Mouse (Mus musculus) kidney, adult 11 months (tissue): ENCODE data around the gene Defa21.
"Not testable (repeated sequence)": the region's sequence is repeated elsewhere in the genome, so short reads cannot be mapped to it uniquely, and the experiment has no call there.

Experiments
- DNase-seq: peaks from one replicate; pipeline ENCODE4 v3.0.0; 2022

The Defa21 gene

DNA sequence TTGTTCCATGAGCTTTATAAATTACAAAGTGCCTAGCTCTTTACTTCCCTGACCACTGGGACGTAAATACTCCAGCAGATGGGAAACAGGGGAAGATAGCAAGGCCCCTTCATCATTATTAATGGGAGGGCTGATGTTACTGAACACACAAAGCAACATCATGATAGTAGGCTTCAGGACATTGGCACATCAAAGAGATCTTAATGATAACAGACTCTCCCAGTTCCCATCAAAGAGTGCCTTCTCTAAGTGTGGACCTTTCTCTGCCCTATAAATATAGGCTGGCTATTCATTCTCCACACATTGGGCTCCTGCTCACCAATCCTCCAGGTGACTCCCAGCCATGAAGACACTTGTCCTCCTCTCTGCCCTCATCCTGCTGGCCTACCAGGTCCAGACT lies at the start of gene Defa21:
Gene Defa21, plus strand, starts transcription at position 301 of the 400 bp plus-strand sequence.
- not testable (repeated sequence) for DNase-seq

GRCm38 (mm10) chr8:20979846-20980245 lies 45.5 kb upstream of the Defa21 start:
- DNase-seq, result no peak

DNA sequence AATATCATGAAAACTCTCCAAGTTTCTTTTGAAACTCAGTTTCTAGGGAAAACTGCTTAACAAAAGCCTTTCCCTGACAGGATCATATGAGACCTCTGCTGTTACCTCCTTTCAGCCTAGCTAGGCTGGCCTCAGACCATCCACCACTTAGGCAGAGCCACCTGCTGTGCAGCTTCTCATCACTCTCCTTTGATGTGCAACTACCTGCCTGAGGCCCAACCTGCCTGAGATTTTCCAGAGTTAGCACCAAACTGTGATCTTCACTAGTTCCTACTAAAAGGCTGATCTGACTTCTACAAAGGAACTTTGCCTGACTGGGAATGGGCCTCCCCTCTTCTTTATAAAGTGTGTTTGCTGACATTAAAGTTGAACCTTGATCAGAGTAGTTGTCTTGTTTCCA lies 31.3 kb upstream of the Defa21 start:
- DNase-seq, result not testable (repeated sequence)

DNA sequence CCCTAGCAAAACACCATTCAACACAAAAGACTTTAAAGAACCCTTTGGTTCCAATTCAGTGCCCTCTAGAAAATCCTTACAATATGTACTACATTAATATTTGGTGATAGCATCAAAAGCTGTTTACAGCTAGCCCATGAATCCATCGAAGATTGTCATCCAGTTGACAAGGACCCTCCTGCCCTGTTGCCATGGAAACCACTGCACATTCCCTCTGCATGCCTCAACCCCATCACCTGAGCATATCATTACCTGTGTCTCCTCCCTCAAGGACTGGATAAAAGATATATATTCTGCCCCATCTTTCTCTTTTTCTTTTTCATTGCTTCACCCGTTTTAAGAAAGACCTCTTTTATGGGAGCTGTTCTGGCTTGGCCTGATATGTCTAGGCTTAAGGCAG lies 28.6 kb upstream of the Defa21 start:
- no peak for DNase-seq

DNA sequence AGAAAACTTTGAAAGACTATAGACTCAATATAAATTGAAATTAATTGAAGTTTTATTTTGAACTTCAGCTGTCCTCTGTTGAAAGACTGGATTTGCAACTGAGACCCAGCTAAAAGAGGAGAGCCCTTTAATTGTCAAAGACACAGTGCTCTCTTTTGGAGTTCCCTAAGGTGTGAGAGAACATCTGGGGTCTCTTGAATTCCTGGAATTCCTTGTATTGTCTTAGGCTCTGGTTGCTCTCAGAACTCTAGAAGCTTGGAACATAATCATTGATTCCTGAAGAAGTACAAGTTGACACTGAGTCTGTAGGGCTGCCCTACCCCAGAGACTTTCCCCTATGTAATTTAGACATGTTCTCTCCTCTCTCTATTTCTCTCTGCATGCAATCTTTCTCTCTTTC lies 28.1 kb upstream of the Defa21 start:
- no peak for DNase-seq

DNA sequence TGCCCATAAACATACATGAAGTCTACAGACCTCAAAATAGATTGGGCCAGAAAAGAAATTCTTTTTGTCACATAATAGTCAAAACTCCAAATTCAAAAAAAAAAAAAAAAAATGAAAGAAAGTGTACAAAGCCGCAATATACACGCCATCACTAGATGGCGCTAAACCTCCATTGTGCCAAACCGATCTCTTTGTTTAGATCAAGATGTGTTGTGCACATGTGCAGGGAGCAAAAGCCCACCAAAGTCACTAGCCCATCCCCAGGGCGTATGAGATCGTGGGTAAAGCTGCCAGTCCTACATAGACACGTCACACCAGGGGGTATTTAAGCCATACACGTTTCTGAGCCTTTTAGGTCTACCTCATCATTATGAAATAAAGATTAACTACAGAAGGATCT lies 24.2 kb upstream of the Defa21 start:
- no peak for DNase-seq

GRCm38 (mm10) chr8:21006801-21007200 lies 18.5 kb upstream of the Defa21 start:
- DNase-seq, result no peak

DNA sequence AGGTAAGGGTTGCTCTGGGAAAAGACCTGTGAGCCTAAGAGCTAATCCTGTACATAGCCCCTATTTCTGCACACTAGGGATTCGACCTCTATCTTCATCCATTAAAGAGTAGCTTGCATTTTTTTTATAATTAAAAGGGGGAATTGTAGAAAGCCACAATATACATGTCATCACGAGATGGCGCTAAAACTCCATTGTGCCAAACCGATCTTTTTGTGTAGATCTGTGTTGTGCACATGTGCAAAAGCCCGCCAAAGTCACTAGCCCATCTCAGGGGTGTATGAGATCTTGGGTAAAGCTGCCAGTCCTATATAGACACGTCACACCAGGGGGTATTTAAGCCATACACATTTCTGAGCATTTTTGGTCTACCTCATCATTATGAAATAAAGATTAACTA lies 16.8 kb upstream of the Defa21 start:
- not testable (repeated sequence) for DNase-seq

- DNase-seq, result not testable (repeated sequence)
Measured at GRCm38 (mm10) chr8:21010548-21010947, 14.8 kb upstream of the Defa21 start.

- not testable (repeated sequence) for DNase-seq
Measured at GRCm38 (mm10) chr8:21054747-21055146, 29.4 kb downstream of the Defa21 start, which contains the start of gene Defa23. Gene Defa23 (plus strand): TSS chr8:21055047.

DNA sequence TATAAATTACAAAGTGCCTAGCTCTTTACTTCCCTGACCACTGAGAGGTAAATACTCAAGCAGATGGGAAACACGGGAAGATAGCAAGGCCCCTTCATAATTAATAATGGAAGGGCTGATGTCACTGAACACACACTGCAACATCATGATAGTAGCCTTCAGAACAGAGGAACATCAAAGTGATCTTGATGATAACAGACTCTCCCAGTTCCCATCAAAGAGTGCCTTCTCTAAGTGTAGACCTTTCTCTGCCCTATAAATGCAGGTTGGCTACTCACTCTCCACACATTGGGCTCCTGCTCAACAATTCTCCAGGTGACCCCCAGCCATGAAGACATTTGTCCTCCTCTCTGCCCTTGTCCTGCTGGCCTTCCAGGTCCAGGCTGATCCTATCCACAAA lies 39.4 kb downstream of the Defa21 start, which contains the start of gene Defa35:
Gene Defa35, plus strand, starts transcription at position 301 of the 400 bp plus-strand sequence.
- not testable (repeated sequence) for DNase-seq
